8 mouse cellular contexts compared by ENCODE assay signal in the genomic region with DNA sequence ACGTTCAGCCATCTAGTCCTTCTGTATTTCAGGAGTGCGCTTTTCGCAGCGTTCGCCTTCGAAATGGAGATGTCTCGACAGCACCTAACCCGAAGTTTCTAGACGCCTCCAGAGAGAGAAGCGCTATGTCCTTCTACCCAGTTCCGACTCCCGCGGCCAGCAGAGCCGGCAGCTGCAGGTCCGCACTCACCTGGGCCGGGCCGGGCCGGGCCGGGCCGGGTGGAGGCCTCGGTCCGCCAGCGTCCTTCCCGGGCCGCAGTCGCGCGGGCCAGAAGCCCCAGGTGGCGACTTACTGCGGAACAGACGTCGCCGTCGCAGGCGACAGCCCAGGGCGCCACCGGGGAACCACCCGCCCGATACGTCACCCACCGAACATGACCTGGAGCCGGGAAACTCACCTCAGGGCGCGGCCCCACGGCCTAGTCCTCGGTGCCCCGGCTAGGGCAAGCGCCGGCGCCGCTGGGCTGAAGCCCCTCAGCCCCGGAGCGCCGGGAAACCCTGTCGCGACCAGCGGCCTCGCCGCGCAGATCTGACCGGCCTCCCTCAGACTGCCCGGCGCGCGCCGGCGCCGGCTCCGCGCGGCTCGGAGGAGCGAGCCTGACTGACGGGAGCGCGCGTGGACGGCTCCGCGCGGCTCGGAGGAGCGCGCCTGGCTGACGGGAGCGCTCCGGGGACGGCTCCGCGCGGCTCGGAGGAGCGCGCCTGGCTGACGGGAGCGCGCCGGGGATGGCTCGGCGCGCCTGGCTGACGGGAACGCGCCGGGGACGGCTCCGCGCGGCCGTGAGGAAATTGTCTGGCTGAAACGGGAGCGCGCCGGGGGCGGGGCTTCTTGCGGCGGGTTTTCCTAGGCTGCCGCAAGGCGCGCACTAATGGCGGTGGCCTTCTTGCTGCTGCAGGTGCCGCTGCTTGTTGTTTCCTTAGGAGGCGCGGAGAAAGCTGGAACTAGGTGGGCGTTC. TPM values are rescaled to one million over a fixed set of nuclear protein-coding genes. Genes with fewer than 3 reads are reported as not detected.
DNase-seq lines count a peak whose midpoint lies in the region; ATAC-seq lines count a peak whose summit lies in the region.

Ubxn2a (minus strand) TSS at position 755 of the 956 bp plus-strand sequence.

- no peaks in the 10 kb centered on the region for H3K27me3 ChIP-seq in forebrain, embryonic 14.5 days (replicated peaks; ENCODE audit: control insufficient read depth, insufficient read depth, low read length)

- peak within 1 kb of the TSS; percentile 82 for H3K27ac ChIP-seq in forebrain, embryonic 14.5 days (ENCODE audit: low read depth, low read length)

- WGBS in forebrain, embryonic 14.5 days, result 1% methylated on average over 120 of the region's 125 CpGs

- ATAC-seq in forebrain, embryonic 14.5 days, result peak; percentile 94
- ATAC-seq in neutrophil, adult 5-6 weeks (ENCODE audit: extremely low read depth, insufficient number of reproducible peaks, low FRiP score, poor library complexity, severe bottlenecking), result peak; percentile 77

- peak; percentile 89 for DNase-seq in ES-CJ7 (ENCODE audit: low read depth, low spot score)
- peak; percentile 95 for DNase-seq in cerebellum, adult 11 months
- DNase-seq in forebrain, embryonic 14.5 days (ENCODE audit: low spot score), result peak; percentile 96
- peak; percentile 98 for DNase-seq in heart, postnatal 14 days
- DNase-seq in layer of hippocampus, adult 11-12 months (ENCODE audit: low spot score), result peak; percentile 95
- peak; percentile 93 to 94 for DNase-seq in lung, adult 18-20 months
- DNase-seq in thymus, adult 18-20 months, result peak; percentile 87 to 88

- H3K4me2 ChIP-seq in forebrain, embryonic 14.5 days (ENCODE audit: low read length), result peak within 1 kb of the TSS; percentile 74

- H3K36me3 ChIP-seq in forebrain, embryonic 14.5 days (ENCODE audit: control insufficient read depth, insufficient read depth, low read length), result no peaks in the 10 kb centered on the region

- intact Hi-C loops in heart, postnatal 14 days (cut with DNase I), result loop anchor here (5.0 to 10.0 kb wide), 2 partner anchors 45 to 1332 kb away; partner anchors contain the start of gene Dtnb

- no peaks in the 10 kb centered on the region for H3K4me1 ChIP-seq in forebrain, embryonic 14.5 days (ENCODE audit: control insufficient read depth, insufficient read depth, low read length)

- peak within 1 kb of the TSS; percentile 68 for H3K4me3 ChIP-seq in forebrain, embryonic 14.5 days (ENCODE audit: low read depth, low read length)

- no peaks in the 10 kb centered on the region for H3K9me3 ChIP-seq in forebrain, embryonic 14.5 days (replicated peaks; ENCODE audit: control insufficient read depth, low read length)

- H3K9ac ChIP-seq in forebrain, embryonic 14.5 days (ENCODE audit: low read length), result peak within 1 kb of the TSS; percentile 83

RNA-seq across cellular contexts. Expression of gene Ubxn2a, which starts in this region (rescaled TPM):
- 32.4 and 37.2 TPM in 2 replicates for polyA plus RNA-seq in forebrain, embryonic 14.5 days (2014; fragmentation: Nextera tagmentation; extraction: Ambion mirVana)
- 10 to 100 TPM; 52.8 to 55.6 TPM for total RNA-seq in heart, postnatal 14 days (2021)
- total RNA-seq in neutrophil, adult 5-6 weeks (2017), result 32.9 and 47.3 TPM in 2 replicates

Comparison
In these comparisons a context has a peak if more than half of its experiments do, and no peak if none do; other contexts are left out.
1. Peak in every context shown above with its lines: DNase-seq, ATAC-seq, H3K4me3 ChIP-seq and H3K27ac ChIP-seq.